Mouse (Mus musculus): Measurements from ENCODE around the gene Iyd.
"Not testable (repeated sequence)": the region's sequence is repeated elsewhere in the genome, so short reads cannot be mapped to it uniquely, and the experiment has no call there.

The Iyd gene

GRCm38 (mm10) chr10:3540003-3540827 lies at the start of gene Iyd:
Iyd (plus strand) TSS chr10:3540240.
- DNase-seq (ENCODE audit: extremely low spot score): no peak

DNA sequence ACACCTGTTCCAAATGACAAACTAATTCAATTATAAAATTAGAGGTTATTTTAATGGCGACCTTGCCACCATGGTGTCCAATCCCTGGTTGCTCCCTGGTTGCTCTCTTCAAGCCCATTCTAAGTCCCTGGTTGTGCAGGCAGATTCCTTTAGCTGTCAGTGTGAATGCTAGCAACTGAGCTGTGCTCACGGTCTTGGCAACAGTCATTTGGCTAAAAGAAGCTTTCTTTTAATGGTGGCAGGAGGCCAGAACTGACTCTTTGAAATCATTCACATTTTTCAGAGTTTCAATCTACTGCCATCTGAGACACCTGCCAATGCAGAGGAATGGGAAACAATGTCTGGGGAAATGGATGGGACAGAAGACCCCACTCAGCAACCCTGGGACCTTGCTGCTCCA lies 43.2 kb upstream of the Iyd start:
- no peak for DNase-seq (ENCODE audit: extremely low spot score)

GRCm38 (mm10) chr10:3500846-3501245 lies 39.2 kb upstream of the Iyd start:
- DNase-seq (ENCODE audit: extremely low spot score): not testable (repeated sequence)

DNA sequence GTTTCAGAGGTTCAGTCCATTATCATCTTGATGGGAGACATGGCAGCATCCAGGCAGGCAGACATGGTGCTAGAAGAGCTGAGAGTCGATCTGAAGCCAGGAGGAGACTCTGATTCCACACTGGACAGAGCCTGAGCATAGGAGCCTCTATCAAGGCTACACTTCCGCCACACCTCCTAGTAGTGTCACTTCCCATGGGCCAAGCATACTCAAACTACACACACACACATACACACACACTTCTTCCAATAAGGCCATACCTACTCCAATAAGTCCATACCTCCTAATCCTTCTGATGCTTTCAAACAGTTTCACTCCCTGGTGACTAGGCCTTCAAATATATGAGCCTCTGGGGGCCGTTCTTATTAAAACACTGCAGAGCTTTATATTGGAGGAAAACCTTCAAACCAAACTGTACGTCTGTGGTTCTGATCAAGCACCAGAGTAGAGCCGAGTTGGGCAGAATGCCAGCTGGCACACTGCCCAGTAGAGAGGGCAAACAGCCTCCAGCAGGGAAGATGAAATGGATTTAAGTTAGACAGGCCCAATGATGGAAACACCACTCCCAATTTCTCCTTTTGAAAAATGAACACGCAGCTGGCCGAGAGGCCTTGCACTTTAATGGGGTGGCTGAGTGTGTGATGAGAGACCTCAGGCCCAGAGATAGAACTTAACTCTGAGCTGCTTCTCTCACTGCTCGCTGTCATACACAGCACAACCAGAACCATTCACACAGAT lies 32.4 kb upstream of the Iyd start:
- no peak for DNase-seq (ENCODE audit: extremely low spot score)

- no peak for DNase-seq (ENCODE audit: extremely low spot score)
Measured at GRCm38 (mm10) chr10:3508222-3508588, 31.8 kb upstream of the Iyd start.

DNA sequence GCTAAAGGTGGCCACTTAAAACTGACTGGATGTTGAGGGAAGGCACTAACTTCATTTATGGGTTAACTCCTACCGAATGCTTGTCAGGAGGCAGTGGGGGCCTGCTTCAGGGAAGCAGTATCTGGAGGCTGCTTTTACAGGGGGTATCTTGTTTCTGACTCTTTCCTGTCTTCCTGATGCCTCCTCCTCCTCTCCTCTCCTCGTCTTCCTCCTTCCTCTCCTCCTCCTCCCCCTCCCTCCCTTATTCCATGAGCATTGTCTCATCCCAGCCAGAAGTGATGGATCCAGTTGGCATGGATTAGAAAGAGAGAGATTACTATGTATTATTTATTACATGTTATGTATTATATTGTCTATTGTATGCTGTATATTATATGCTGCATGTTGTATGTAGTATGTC lies 31.3 kb upstream of the Iyd start:
- no peak for DNase-seq (ENCODE audit: extremely low spot score)

- DNase-seq (ENCODE audit: extremely low spot score): no peak
Measured at GRCm38 (mm10) chr10:3509663-3510277, 30.3 kb upstream of the Iyd start.

- DNase-seq (ENCODE audit: extremely low spot score): no peak
Measured at GRCm38 (mm10) chr10:3510486-3510885, 29.6 kb upstream of the Iyd start.

GRCm38 (mm10) chr10:3511401-3511800 lies 28.6 kb upstream of the Iyd start:
- DNase-seq (ENCODE audit: extremely low spot score): no peak

DNA sequence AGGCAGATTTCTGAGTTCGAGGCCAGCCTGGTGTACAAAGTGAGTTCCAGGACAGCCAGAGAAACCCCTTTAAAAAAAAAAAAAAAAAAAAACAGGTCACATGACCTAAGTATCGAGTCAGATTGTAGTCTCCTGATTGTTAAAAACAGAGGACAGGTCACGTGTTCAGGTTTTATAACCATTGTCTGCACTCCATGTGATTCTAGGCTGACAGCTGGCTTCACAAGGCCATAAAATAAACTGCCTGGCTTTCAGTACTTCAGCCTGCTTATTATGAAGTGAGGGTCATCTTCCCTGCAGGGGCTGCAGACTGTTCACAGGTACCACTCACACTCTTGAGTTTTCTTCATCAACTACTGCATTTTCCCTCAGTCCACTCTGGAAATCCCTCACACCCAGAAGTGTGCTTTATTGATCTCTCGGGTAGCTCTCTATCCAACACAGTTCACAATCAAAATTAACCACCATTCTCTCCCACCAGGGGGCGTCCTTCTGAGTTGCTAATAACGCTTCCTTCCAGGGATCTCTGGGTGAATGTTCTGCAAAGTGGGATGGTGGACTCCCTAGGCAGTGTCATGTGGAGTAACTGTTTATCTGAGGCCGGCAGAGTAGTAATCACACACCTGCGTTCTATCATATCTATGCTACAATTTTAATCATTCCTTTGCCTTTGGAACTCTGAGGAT lies 27.3 kb upstream of the Iyd start:
- DNase-seq (ENCODE audit: extremely low spot score): no peak

- DNase-seq (ENCODE audit: extremely low spot score): no peak
Measured at GRCm38 (mm10) chr10:3513947-3514346, 26.1 kb upstream of the Iyd start.

DNA sequence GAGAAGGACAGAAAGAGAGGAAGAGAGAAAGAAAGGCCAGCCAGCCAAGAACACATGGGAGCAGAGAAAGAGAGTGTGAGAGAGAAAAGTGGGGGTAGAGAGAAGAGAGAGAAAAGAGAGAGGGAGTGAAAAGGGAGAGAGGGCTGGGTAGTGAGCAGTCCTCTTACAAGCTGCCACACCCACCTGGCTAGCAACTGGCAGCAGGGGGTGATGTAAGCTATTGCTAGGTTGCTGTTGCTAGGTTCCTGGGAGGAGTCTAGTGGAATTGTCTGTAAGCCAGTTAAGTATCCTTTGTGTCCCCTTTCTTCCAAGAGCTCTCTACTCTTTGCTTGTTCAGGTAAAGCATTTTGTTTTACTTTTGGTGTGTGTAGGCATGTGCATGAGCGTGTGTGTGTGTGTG lies 25.4 kb upstream of the Iyd start:
- DNase-seq (ENCODE audit: extremely low spot score): no peak

GRCm38 (mm10) chr10:3516442-3516841 lies 23.6 kb upstream of the Iyd start:
- DNase-seq (ENCODE audit: extremely low spot score): no peak

- DNase-seq (ENCODE audit: extremely low spot score): no peak
Measured at GRCm38 (mm10) chr10:3523044-3523793, 16.8 kb upstream of the Iyd start.

DNA sequence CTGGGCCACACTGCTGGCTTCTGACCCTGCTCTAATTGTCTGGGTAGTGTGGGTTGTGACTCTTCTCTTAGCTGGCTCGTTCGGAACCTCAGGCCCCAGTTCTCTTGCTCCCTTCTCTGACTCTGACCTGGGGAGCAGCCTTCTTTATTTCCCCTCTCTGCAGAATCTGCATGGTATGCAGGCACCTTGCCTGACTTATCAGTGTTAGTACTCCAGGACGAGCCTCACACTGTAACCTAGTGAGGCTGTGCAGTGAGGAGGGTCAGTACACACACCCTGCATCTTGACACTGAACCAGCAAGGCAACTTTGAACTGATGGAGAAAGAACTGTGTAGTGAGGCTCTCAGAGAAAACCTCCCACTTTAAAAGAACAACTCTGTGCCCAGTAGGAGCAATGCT lies 15.5 kb upstream of the Iyd start:
- DNase-seq (ENCODE audit: extremely low spot score): no peak

DNA sequence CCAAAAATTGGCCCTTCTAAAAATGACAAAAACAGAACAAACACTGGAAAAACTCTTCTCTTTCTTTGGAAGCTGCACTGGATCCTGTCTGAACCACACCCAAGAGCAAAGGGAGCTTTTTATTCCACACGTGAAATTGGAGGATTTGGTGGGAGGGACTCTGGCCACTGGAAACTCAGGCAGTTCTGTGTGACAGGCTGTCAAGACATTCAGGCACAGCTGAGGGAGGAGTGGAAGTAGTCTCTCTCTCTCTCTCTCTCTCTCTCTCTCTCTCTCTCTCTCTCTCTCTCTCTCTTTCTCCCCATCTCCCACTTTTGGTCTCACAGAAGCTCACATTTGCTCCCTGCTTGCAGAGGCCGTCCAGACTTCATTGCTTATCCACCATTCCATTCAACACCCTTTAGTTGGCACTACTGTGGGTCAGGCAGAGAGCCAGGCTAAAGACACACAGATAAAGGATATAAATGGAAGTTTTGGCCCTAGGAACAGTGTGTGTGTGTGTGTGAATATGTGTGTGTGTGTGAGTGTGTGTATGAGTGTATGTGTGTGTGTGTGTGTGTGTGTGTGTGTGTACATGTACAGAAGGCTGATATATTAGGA lies 14.5 kb upstream of the Iyd start:
- no peak for DNase-seq (ENCODE audit: extremely low spot score)

DNA sequence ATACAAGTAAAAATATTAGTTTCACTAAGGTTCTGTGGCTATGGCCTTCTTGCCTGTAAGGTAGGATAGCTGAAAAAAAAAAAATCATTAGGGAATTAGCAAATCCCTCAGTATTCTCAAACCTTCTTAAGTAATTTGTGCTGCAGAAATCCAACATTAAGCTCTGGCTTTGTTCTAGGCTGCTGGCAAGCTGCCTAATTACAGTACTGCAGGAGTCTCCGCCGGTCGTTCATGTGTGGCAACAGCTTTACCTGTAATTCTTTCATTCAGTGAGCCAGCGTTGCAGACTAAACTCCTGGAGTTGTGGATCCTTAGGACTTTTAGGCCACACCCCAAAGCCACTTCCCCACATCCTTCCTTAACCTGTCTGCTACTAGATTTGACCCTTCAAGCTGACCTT lies 10.2 kb upstream of the Iyd start:
- DNase-seq (ENCODE audit: extremely low spot score): no peak

GRCm38 (mm10) chr10:3530661-3531060 lies 9.4 kb upstream of the Iyd start:
- DNase-seq (ENCODE audit: extremely low spot score): no peak

- DNase-seq (ENCODE audit: extremely low spot score): peak; percentile 76
Measured at GRCm38 (mm10) chr10:3531375-3531774, 8.7 kb upstream of the Iyd start.

DNA sequence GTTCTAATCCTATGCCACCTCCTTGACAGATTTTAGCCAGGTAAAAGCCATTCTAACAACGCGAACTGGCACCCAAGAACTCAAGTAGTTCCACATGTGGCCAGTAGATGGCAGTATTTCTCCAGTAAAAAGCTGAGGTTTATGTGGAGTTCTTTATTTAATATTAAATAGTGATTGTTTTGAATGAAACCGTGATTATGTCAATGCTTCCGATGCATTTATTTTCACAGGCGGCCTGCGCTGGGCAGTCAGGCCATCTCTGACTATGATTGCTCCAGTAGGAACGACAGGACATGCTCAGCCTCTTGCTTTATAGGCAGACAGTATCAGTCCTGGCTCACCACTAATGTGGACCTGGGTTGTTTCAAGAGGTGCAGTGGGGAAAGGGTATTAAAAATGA lies 5.6 kb upstream of the Iyd start:
- DNase-seq (ENCODE audit: extremely low spot score): peak; percentile 61

- no peak for DNase-seq (ENCODE audit: extremely low spot score)
Measured at GRCm38 (mm10) chr10:3536361-3536760, 3.7 kb upstream of the Iyd start.

Measured in embryo, embryonic 9.5 days (tissue).